Mouse (Mus musculus): ENCODE results near the gene Kctd15.

Gene Kctd15

DNA sequence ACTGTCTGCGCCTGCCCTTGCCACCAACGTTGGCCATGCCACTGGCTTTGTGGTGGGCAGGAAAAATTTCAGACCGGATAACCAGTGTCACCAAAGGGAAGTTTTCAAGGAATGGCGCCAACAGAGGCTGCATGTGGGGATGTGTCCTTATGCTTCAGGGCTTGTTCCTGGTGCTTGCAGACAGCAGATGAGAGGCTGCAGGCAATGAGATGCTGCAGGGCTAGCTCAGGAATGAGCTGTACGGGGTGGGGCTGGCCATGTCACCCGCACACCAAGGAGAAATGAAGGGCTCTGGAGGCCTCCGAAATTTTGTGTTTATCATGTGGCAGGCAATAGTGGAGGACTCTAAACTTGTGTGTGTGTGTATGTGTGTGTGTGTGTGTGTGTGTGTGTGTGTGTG lies 6.6 kb upstream of the Kctd15 start:
- no peak for DNase-seq (ENCODE audit: low spot score)

DNA sequence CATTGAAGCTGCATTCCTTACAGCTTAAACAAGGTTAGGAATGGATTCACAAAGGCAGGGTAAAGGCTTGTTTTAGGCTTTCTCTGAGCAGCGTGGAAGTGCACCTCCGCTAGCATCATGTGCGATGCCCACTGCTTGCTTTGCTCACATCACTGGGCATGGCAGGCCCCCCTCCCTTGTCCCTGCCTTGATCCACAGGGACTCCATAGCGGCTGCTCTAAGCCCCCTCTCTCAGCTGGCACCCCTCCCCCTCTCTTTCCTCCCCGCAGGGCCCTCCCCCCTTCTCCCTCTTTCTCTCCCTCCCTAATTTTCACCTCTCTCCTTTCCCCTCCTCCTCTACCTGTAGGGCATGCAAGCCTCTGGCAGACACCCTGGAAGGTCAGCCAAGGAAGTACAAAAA lies 5.7 kb upstream of the Kctd15 start:
- no peak for DNase-seq (ENCODE audit: low spot score)

DNA sequence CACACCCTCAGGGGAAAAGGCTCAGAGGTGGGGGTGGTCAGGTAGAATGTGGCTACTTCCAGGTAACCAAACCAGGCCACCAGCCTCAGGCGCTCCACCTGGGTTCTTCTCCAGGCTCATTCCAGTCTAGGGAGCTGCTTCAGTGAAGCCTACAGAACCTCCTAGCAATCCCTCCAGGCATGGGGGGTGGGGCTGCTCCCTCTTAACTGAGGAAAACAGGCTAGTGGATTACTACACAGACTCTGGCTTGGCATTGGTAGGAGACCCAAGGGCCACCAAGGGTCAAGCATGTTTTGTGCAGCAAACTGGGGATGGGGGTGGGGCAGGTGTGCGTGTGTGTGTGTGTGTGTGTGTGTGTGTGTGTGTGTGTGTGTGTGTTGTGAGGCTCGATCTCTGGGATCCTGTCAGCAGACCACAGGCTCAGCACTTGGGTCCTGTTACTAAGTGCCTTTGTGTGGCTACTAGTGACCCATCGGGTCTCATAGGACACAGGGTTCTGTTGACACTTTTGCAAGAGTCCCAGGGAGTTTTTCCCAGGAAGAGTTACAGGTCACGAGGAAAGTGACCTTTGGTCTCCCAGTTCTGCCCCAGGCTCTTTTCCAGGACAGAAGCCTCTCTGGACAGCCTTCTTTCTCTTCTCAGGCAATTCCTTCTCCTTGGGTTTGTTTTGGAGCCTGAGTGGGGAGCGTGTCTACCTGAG lies 3.0 kb upstream of the Kctd15 start:
- no peak for DNase-seq (ENCODE audit: low spot score)

DNA sequence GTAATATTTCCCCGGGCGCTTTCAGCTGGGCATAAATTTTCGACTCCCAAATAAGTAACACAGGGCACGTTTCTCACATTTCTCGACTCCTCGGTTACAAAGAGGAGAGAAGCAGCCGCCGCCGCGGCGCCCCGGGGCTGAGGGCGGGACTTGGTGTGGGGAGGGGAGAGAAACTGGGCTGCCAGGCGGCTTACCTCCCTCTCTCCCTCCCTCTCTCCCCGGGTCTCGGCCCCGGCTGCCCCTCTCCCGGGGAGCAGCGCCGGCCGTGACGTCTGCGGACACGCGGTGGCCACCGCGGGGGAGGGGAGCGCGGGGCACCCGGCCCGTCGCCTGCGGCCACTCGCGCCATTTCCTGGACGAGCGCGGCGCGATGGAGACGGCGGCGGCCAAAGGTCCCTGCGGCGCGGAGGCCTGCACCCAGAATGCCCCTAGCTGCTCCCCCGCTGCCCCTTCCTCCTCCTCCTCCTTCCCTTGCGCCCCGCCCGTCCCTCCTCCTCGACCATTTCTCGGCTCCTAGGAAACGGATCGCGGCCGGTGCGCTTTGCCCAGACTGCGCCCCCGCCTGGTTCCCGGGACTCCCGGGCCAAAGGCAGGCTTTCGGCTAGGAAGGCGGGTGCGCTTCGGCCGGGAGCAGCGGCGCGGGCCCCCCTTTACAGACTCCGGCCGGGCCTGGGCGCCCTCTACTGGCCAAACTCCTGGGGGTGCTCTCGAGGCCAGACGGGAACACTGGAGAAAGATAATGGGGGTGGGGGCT lies 1.3 kb downstream of the Kctd15 start:
- DNase-seq (ENCODE audit: low spot score): peak; percentile 87

DNA sequence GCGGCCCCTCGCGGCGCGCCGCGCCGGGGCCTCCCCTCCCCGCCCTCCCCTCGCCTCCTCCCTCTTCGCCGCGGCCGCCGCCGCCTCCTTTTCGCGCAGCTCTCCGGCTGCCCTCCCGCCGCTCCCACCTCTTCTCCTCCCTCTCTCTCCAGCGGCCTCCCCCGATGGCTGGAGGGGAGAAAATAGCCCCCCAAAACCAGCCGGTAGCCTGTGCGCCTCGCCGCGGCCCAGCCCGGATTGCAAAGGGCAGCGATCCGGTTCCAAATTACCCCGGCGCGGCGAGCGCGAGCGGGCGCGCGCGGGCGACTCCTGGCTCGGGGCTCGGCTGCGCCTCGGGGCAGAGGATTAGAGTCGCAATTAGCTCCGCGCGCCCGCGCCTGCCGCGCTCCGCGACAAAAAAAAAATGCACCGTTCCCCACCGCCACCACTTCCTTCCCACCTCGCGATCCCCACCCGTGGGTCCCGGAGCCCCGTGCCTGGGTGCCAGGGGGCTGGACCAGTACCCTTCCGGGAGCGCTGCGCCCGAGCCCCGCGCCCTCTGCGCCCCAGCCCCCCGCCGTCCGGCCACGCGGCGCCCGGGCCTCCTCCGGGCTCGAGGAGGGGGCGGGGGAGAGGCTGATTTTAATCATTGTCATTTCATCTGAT lies 2.0 kb downstream of the Kctd15 start:
- no peak for DNase-seq (ENCODE audit: low spot score)

DNA sequence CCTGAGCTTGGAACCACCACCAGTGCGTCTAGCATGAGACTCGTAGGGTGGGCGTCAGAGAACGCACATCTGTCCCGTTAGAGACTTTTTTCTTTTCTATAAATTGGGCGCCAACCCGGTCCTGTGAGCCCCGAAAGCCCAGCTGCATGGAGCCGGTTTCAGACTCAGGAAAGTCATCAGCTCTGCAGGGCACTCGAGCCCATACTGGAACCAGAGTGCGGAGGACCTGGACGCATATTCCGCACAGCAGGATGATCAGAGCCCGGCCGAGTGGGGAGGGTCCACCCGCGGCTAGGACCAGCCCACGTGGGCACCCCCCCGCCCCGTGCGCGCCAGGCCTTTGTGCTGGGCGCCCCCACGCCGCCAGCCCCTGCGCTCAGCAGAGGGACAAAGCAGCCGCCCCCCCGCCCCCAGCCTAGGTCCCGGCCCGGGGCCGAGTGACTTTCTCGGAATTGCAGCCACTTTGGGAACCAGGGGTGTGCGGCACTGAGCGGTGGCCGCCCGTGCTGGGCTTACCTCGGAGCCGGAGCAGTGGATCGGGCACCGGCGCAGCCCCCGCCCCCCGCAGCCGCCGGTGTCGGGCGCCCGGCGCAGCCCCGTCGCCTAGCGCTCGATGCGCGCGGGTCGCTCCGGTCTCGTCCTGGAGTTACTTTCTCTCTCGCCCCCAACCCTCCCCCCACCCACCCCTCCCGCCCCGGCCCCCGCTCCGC lies 2.6 kb downstream of the Kctd15 start:
- no peak for DNase-seq (ENCODE audit: low spot score)

DNA sequence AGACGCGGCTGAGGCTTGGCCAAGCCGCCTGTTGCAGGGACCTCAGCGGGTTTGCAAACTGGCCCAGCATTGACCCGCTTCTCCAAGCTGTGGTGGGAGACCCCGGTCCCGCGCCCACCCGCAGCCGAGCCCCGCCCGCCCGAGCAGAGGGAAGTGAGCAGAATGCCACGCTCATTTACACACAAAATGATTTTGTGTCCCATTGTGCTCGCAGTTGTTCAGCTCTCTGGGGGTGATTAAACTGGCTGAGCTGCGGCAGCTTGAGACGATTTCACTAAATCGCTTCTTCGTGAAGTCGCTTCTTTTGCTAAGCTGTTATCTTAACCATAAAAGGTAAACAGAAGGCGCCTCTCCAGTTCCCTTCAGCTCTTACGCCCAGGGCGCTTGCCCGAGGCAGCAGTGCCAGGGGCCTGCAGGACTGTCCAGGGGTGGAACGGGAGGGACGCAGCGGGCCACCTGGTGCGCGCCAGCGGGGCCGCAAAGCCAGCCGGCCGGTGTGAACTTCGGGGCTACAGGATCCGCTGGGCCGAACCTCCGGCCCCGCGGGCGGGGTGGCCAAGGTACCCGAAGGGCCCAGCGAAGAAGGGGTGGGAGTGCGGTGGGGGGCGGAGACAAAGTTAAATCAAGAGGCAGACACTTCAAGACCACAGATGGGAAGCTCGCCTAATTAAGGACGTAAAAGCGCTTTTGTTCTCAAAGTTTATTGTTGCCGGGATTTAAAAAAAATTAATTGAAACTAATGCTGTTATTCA lies 3.6 kb downstream of the Kctd15 start:
- DNase-seq (ENCODE audit: low spot score): peak; percentile 44

DNA sequence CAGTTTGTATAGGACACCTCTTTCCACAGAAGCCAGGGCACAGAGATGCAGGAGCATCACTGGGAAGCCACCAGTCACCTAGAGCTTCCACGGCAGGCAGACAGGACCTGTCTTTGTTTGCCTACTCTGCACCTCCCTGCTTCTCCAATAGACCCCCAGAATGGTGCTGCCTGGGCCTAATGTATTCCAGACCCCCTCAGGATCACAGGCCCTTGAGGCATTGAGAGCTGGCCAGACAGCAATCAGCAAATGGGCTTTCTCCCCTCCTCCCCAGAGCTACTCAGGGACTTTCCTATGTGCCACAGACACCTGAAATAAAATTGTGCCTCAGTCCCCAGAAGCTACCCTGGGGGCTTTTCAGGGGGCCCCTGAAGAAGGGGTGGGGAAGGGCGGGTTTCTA lies 5.2 kb downstream of the Kctd15 start:
- no peak for DNase-seq (ENCODE audit: low spot score)

DNA sequence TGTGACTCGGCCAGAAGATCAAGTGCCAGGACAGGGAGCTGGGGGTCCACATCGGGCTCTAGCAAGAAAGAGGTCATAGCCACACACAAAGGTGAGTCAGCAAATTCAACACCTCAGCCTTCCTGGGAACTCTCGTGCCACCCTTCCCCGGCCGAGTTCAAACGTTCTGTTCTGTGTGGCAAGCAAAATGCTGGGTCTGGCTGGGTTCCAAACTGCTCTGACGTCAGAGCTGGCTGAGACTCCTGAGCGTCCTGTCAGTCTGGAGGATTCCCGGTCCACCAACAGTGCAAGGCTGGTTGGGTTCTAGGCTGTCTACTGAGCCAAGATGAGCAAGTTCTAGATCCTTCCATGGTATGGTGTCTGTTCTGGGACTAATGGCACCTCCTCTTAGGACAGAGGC lies 9.5 kb downstream of the Kctd15 start:
- DNase-seq (ENCODE audit: low spot score): no peak

DNA sequence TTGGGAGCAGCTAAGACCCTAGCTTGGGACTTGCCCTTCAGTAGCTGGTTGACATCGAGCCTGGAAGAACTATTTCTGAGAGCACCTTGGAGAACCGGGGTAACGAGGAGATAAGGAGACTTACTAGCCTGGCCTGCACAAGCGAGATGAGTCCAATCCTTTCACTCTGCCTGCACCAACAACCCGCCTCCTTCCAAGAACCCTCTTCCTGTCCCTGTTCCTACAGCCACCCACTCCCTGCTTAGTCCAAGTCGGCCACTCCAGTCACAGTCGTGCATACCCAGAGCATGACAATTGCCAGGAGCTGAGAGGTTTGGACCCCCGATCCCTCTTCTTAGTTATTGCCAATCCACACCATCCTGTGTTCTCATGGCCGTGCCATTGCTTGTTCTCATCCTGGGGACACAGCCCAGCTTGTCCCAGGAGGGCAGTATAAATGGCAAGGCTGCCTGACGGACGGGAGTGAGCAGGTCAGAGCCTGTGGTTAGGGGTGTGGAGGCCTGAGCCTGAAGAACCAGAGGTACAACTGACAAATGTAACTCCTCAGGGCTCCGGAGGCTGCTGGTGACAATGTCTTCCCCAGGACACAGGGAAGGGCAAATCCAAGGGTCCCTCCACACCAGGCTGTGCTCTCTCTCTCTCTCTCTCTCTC lies 10.3 kb downstream of the Kctd15 start:
- DNase-seq (ENCODE audit: low spot score): no peak

DNA sequence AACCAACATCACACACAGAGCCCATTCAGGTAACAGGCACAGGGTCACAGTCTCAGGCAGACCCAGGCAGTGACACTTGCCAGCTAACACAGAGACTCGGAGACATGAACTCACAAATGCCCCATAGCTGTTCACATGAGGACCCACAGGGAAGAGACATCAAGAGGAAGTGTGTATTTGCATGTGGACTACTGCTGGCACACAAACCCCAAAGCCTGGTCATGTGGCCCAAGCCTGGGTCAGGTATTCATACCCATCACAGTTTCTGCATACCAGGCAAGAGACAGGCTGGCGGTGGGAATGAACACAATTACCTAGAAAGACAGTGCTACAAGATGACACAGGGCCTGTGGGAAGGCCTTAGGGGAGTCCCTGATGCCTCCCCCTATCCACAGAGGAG lies 10.9 kb downstream of the Kctd15 start:
- DNase-seq (ENCODE audit: low spot score): no peak

DNA sequence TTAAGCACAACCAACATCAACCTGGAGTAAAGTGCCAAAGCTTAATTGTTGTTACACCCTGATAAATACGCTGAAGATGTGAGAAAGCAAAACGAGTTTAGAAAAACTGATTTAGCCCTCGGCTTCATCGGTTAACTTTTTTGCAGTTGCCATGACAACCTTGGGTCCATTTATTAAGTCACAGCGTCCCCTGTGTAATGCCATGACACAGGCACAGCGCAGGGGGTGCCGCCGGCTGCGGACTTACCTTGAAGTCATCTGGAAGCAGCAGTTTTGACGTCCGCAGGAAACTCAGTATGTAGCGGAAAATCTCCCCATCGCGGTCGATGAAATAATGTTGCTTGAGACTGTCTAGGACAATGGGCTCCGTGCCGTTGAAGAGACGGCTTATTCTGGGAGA lies 11.9 kb downstream of the Kctd15 start:
- DNase-seq (ENCODE audit: low spot score): no peak

DNA sequence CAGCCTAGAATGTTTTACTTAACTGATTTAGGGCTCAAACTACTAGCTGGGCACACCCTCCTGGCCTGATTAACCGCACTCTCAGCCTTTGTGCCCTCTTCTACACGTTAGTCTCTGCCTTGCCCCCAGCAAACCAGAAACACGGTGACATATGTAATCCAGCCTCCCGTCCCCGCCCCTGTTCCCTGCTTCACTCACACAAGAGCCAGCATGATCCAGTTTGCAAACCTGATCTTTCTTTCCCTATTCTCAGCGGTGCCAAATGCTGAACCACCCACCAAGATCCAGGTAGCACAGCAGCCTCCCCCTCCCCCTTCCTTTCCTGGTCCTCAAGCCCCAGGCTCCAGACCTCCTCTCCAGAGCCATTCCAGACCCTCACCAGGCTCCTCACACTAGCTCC lies 13.2 kb downstream of the Kctd15 start:
- no peak for DNase-seq (ENCODE audit: low spot score)

DNA sequence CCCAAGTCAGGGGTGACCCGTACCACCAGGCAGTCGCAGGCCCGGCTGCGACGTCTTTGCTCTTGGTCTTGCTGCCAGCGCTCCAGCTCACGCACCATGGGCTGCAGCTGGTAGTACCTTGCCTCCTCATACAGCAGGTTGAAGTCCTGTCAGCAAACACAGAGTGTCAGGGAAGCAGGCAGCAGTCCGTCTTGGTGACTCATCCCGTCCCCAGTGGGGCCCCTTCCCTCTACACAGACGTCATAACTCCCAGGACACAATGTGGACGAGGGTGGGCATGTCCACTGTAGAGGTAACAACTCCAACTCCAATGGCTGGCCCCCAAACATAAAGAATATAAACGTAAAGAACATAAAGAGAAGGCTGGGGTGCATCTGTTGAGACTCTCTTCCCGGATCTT lies 14.6 kb downstream of the Kctd15 start:
- DNase-seq (ENCODE audit: low spot score): no peak

DNA sequence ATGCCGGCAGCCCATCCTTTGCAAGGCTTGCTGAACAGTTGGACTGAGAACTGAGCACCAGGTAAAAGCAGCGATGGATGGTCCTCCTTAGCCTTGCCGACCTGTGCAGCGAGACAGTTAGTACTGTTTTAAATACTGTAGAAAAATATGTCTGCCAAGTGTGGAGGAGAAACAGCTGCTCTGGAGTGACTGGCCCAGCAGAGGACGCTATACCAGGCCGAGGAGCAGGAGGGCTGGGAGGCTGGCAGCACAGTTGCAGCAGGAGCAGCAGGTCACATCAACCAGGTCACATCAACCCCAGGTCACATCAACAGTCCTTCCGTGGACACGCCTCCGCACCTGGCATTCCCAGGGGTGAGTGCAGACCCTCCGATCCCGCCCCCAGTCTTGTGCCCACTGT lies 16.7 kb downstream of the Kctd15 start:
- no peak for DNase-seq (ENCODE audit: low spot score)

DNA sequence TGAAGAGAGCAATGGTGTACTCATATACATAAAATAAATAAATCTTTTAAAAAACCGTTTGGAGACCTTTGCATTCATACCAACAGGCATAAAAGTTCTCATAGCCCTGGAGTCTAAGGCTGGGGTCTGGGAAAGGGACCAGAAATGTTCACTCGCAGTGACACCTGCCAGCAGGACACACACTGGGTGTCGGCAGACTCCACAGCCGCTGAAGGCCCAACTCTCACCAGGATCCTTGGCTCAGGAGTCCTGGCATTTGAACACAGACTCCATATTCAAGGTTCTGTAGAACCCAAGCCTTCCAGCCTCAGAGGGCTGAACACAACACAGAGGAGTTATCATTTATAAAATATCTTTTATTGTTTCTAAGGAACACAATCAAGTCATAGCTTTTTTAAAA lies 19.9 kb downstream of the Kctd15 start:
- no peak for DNase-seq (ENCODE audit: low spot score)

DNA sequence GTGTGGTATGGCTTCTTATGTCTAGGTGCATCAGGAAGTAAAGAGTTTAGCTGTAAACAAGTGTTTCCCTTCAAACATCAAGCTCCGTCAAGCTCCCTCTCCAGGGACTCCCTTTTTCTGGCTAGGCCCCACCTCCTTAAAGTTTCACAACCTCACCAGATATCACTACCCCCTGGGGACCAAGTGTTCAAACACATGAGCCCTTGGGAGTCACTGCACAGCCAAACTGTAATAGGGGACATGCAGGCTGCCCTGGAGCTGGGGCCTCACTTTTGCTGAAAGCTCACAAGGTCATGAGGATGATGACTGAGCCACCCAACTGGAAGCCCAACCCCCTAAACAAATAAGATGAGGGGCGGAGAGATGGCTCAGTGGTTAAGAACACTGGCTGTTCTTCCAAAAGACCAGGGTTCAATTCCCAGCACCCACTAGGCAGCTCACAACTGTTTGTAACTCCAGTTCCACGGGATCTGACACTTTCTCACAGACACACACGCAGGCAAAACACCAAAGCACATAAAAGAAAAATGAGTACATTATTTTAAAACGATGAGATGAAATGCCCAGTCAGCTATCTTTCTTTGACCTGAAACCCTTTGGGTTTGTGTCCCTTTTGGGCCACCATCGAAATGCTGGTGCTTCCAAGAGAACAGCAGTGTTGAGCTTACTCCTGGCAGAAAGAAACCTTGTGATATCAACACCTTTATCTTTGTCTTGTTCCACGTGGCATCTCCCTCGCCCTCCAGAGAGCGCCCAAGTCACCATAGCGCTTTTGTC lies 23.4 kb downstream of the Kctd15 start:
- no peak for DNase-seq (ENCODE audit: low spot score)

DNA sequence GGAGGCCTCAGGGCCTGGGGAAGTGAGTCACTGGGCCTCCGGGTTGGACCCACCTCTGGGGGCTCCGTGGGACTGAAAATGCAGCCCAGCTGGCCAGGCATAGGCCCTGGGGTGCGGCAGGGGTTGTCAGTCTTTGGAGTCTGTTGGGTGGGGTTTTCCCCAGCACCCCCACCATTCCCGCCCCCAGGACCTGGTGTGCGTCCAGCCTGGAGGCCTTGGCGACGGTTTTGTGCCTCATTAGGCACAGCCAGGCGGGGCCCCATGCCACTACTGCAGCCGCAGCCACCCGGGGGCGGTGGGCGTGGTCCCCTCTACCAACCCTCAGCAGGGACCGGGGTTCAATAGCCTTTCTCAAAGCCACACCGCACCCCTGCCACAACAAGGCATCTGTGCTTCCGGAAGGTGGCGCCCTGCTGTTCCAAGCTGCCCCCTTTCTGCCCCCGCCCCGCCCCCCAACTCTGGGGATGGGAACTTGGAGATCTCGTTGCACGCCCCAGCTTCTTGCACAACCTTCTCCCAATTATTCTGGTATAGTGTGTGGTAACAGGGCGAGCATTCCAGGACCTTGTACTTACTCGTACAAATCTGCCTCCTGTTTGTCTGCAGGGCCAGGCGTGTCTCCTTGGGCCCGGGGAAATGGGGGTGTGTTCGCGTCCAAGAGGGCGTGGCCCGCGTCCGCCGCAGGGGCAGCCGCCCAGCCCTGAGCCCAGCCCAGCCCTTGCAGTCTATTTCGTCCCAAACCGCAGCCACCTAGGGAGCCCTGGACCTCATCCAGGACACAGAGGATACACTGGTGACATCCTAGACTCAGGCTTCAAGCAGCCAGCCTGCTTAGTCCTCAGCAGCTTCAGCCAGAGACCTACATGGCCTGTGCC lies 26.1 kb downstream of the Kctd15 start:
- peak; percentile 64 for DNase-seq (ENCODE audit: low spot score)

DNA sequence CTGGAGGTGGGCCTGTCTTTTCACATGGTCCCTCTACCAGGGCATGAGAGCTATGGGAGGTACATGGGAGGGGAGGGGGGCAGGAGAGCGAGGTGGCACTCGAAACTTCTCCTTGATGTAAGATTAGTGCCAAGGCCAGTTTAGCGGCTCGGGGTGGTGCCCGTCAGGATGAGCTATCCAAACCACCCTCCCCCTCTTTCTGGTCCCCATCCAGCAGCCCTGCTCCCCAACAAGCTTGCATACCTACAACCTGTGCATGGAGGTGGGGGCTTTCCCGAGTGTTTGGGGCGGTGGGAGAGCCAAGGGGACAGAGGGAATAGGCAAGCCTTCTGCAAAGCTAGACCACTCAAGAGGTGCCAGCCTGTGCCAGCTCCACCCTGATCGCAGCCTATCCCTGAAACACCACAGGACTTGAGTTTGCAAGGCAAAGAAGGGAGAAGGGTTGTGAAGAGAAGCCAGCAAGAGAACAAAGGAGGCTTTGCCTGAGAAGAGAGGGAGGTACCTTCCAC lies 26.8 kb downstream of the Kctd15 start:
- DNase-seq (ENCODE audit: low spot score): no peak
